Mouse (Mus musculus) central nervous system, embryonic 14 days (tissue): Measurements from ENCODE around the gene Ctla2b. TPM values are rescaled to one million over a fixed set of nuclear protein-coding genes. Genes with fewer than 3 reads are reported as not detected.

Source experiments
- polyA plus RNA-seq: library from polyadenylated mRNA; depleted of rRNA; stranded (reverse); fragments of >200 nt; gene quantifications from 2 replicates; pipeline ENCODE4 v1.2.3, GENCODE M21; 2012; rRNA removed

The Ctla2b gene
- 1.7 and 2.5 TPM in 2 replicates for polyA plus RNA-seq

GRCm38 (mm10) chr13:60897328-60897727 lies at the start of gene Ctla2b:
Gene Ctla2b (minus strand): TSS chr13:60897447.

GRCm38 (mm10) chr13:60941884-60942283 lies 44.6 kb upstream of the Ctla2b start, which contains the start of gene Tpbpa:
Gene Tpbpa (minus strand): TSS chr13:60941984.

GRCm38 (mm10) chr13:60936500-60936901 lies 39.3 kb upstream of the Ctla2b start, which contains the start of the genes Gm49391 and Ctla2a:
Gene Gm49391 (minus strand): TSS chr13:60936571.
Gene Ctla2a (minus strand): TSS chr13:60936625.

GRCm38 (mm10) chr13:60935490-60935889 lies 38.2 kb upstream of the Ctla2b start, which contains the start of gene Gm49393:
Gene Gm49393 (minus strand): TSS chr13:60935590.

GRCm38 (mm10) chr13:60904780-60905179 lies 7.5 kb upstream of the Ctla2b start, which contains the start of gene Tpbpb:
Gene Tpbpb (minus strand): TSS chr13:60904880.

GRCm38 (mm10) chr13:60896794-60897193 lies 453 bp downstream of the Ctla2b start, which contains the start of gene Gm49392:
Gene Gm49392 (minus strand): TSS chr13:60896894.

GRCm38 (mm10) chr13:60864281-60864680 lies 33.0 kb downstream of the Ctla2b start, which contains the start of gene 4930486L24Rik:
Gene 4930486L24Rik (minus strand): TSS chr13:60864475.

Other genes with a start within 250 kb of the Ctla2b start
- not detected in 2 replicates for gene BC051665, start 111.1 kb downstream of the Ctla2b start, polyA plus RNA-seq
- not detected in 2 replicates for gene Ctsll3, start 94.6 kb downstream of the Ctla2b start, polyA plus RNA-seq
- gene 4930486L24Rik, start 33.0 kb downstream of the Ctla2b start, polyA plus RNA-seq, result 0.05 TPM in 2 replicates
- gene Gm49392, start 553 bp downstream of the Ctla2b start, polyA plus RNA-seq, result 0.11 and 0.18 TPM in 2 replicates
- not detected in 2 replicates for gene Tpbpb, start 7.4 kb upstream of the Ctla2b start, polyA plus RNA-seq
- not detected in 2 replicates for gene Gm49393, start 38.1 kb upstream of the Ctla2b start, polyA plus RNA-seq
- gene Gm49391, start 39.1 kb upstream of the Ctla2b start, polyA plus RNA-seq, result 2.3 and 2.8 TPM in 2 replicates
- gene Ctla2a, start 39.2 kb upstream of the Ctla2b start, polyA plus RNA-seq, result 9.1 and 11.9 TPM in 2 replicates
- gene Tpbpa, start 44.5 kb upstream of the Ctla2b start, polyA plus RNA-seq, result 0.06 TPM in 1 of 2 replicates, not detected in the other
- gene Ctsj, start 108.5 kb upstream of the Ctla2b start, polyA plus RNA-seq, result not detected in 2 replicates
- gene Ctsq, start 143.2 kb upstream of the Ctla2b start, polyA plus RNA-seq, result not detected in 2 replicates